Mouse (Mus musculus) cerebellum, adult 8-10 months (tissue): ENCODE results near the gene Slc26a1.

Source experiments
- DNase-seq: peaks from one replicate; pipeline ENCODE4 v3.0.0; 2022

The Slc26a1 gene

GRCm38 (mm10) chr5:108675251-108675816 lies at the start of gene Slc26a1:
Gene Slc26a1, minus strand, starts transcription at chr5:108675569.
- DNase-seq: no peak

- DNase-seq: no peak
These were observed 48.6 kb upstream of the Slc26a1 start for GRCm38 (mm10) chr5:108724006-108724405.

GRCm38 (mm10) chr5:108719761-108720160 lies 44.4 kb upstream of the Slc26a1 start:
- no peak for DNase-seq

DNA sequence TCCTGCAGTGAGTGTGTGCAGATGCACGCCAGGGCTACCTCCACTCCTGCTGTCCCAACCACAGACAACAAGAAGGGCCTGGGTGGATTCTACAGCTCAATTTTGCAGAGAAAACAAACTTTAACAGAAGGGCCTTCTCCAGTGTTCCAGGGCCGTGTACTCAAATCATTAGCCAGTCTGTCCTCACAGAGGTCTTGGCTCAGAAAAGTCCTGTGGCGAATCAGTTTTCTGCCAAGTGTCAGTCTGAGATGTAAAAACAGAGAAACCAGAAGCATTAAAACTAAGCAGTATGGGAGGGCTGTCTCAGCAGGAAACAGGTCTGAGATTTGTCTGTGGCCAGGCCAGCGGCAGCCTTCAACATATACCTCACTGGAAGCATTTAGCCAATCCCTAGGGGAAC lies 42.7 kb upstream of the Slc26a1 start:
- DNase-seq: no peak

- DNase-seq: no peak
These were observed 40.6 kb upstream of the Slc26a1 start for GRCm38 (mm10) chr5:108715974-108716373.

DNA sequence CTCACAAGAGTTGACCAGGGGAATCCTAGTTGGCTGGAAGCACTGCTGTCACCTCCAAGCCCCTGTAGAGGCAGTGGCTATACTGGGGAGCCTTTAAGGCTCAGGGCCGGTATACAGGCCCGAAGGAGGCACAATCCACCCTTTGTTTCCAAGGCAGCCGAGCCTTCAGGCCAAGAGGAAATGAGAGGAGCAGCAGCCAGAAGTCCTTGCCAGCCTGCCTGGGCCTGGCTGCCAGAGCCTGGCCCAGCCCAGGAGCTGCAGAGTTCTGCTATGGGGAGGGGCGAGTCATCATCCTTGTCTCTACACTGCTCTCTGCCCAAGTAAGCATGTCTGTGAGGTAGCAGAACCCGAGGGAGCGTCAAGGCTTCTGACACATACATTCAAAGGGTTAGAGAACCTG lies 38.8 kb upstream of the Slc26a1 start:
- peak; percentile 18 for DNase-seq

GRCm38 (mm10) chr5:108713691-108714090 lies 38.3 kb upstream of the Slc26a1 start:
- no peak for DNase-seq

- DNase-seq: no peak
These were observed 37.7 kb upstream of the Slc26a1 start for GRCm38 (mm10) chr5:108713096-108713495.

- DNase-seq: no peak
These were observed 36.6 kb upstream of the Slc26a1 start for GRCm38 (mm10) chr5:108711968-108712367.

- no peak for DNase-seq
These were observed 33.8 kb upstream of the Slc26a1 start for GRCm38 (mm10) chr5:108708981-108709731.

DNA sequence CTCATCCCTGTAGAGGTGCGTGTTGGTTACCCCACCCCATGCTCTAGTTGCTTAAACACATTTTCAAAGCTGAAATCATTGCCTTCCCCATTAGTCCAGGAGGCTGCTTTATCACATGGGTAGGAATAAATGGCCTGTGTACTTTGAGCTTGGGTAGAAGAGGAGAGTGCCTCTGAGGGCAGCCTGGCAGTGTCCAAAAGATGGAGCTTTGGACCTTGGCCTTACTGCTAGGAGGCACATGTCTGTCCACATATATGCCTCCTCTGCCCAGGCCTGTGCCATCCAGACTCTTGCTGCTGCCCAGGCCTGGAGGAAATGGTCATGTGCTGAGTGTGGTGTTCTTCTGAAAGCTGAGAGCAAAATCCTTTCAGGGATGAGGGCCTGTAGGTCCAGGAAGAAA lies 33.0 kb upstream of the Slc26a1 start:
- DNase-seq: no peak

- no peak for DNase-seq
These were observed 32.4 kb upstream of the Slc26a1 start for GRCm38 (mm10) chr5:108707758-108708157.

- DNase-seq: no peak
These were observed 28.6 kb upstream of the Slc26a1 start for GRCm38 (mm10) chr5:108703754-108704626.

DNA sequence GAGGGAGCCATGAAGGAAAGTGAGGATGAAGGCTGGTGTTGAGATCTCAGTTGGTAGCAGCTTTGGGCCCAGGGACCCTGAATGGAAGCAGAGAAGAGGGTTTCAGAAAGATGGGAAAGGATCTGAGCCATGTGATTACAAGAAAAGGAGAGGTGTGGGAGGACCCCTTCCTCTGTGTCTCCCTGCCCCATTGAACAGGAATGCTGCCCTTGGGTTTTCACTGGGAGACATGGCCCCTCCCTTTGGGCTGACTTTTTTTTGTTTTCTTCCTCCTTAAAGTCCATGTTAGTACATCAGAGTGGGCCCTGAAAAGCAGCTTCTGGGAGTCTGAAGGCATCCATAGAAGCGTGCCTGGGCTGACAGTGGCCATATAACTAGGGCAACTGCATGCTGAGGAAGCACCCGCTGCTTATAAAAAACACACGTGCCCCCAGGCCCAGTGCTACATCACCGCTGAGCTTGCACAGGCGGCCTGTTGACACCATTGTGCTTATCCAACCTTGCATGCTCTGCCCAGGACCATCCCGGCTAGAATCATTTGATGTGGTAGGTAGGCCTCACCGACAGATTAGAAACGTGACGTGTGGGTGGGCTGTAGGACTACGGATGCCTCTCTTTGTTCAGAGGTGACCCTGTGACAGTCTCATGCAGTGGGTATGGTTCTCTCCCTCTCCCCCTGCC lies 26.1 kb upstream of the Slc26a1 start:
- no peak for DNase-seq

- DNase-seq: no peak
These were observed 25.0 kb upstream of the Slc26a1 start for GRCm38 (mm10) chr5:108700346-108700745.

GRCm38 (mm10) chr5:108697341-108697753 lies 22.0 kb upstream of the Slc26a1 start:
- no peak for DNase-seq

DNA sequence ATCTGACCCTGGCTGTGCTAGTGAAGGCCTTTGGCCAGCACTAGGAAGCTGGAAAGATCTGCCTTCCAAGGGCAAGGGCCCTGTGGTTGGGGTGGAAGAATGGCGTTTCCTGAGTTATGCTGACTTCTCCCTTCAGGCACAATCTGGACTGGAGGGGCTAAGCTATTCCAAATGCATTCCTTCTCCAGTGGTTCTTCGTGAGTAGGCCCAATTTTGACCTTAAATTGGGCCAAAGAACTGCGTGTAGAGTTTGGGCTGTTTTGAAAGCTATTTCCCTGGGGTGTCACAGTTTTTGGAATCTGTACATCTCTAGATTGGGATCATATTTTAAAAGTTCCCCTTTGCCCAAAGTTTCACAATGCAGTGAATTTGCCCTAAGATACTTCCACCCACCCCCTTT lies 21.2 kb upstream of the Slc26a1 start:
- DNase-seq: no peak

DNA sequence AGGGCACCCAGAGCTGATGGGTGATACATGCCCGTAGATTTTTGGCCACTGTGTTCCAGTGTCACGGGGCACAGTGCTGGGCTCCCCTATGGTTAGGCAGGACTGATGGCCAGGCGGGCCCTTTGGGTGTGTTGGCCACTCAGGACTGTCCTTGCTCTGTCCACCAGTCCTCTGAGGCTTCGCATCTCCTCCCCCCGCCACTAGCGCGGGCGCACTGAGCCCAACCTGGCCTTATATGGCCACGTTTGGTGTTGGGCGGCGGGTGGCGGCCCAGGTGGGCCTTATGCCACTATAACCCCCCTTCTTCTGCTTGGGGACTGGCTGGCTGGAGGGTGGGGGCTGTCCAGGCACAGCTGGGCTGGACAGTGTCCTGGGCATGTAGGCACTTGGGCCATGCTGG lies 20.5 kb upstream of the Slc26a1 start:
- DNase-seq: no peak

- DNase-seq: no peak
These were observed 19.2 kb upstream of the Slc26a1 start for GRCm38 (mm10) chr5:108694352-108695261.

DNA sequence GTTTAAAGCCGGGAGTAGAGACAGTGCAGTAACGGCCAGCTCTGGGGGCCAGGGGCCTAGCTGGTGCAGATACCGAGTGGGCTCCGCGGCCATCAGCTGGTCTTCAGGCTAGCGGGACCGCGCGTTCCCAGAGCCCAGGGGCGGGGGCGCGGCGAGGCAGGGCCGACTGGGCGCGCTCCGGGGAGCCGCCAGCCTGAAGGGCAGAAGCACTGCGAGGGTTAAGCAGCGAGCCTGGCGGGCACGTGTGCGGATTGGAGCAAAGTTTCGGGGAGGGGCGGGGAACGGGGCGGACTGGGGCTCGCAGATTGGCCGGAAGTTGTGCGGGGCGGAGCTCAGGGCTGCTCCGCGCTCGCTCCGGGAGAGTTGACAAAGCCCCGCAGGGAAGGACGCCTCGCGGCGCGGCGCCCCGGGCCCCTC lies 18.5 kb upstream of the Slc26a1 start:
- DNase-seq: no peak

GRCm38 (mm10) chr5:108692271-108692670 lies 16.9 kb upstream of the Slc26a1 start, which contains the start of gene Fgfrl1:
Gene Fgfrl1, plus strand, starts transcription at chr5:108692382.
- no peak for DNase-seq

DNA sequence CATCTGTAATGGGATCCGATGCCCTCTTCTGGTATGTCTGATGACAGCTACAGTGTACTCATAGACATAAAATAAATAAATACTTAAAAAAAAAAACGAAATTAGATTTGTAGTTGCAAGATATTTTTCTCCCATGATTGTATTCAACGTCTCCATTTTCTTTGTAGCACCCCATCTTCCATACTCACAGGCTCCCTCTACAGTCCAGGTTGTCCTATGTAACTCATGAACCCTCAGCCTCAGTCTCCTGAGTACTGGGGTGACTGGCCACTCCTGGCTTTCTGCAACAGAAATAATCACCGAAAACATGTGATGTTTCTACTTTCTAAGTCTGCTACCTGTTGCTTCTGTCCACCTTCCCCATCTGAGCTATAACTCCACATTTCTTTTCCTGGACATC lies 15.8 kb upstream of the Slc26a1 start:
- DNase-seq: no peak
